Mouse (Mus musculus): ENCODE results near the gene Ndufa4l2.

The Ndufa4l2 gene

GRCm38 (mm10) chr10:127514764-127515163, at the start of gene Ndufa4l2:
Gene Ndufa4l2 (plus strand): TSS chr10:127514967.
- DNase-seq (ENCODE audit: low spot score in 2 of 2) = no peak

GRCm38 (mm10) chr10:127471281-127471988, 43.3 kb upstream of the Ndufa4l2 start:
- no peak for DNase-seq (ENCODE audit: low spot score in 2 of 2)

GRCm38 (mm10) chr10:127472722-127473121, 42.0 kb upstream of the Ndufa4l2 start:
- DNase-seq (ENCODE audit: low spot score in 2 of 2) = no peak

- DNase-seq (ENCODE audit: low spot score in 2 of 2) = no peak
Observed at GRCm38 (mm10) chr10:127475175-127475574, 39.6 kb upstream of the Ndufa4l2 start.

- DNase-seq (ENCODE audit: low spot score in 2 of 2) = no peak
Observed at GRCm38 (mm10) chr10:127476541-127476940, 38.2 kb upstream of the Ndufa4l2 start.

GRCm38 (mm10) chr10:127477301-127477700, 37.5 kb upstream of the Ndufa4l2 start:
- no peak for DNase-seq (ENCODE audit: low spot score in 2 of 2)

- no peak for DNase-seq (ENCODE audit: low spot score in 2 of 2)
Observed at GRCm38 (mm10) chr10:127479131-127479530, 35.6 kb upstream of the Ndufa4l2 start.

- no peak for DNase-seq (ENCODE audit: low spot score in 2 of 2)
Observed at GRCm38 (mm10) chr10:127480833-127481813, 33.6 kb upstream of the Ndufa4l2 start.

- DNase-seq (ENCODE audit: low spot score in 2 of 2) = no peak
Observed at GRCm38 (mm10) chr10:127485235-127485634, 29.5 kb upstream of the Ndufa4l2 start.

GRCm38 (mm10) chr10:127488856-127489255, 25.9 kb upstream of the Ndufa4l2 start:
- no peak for DNase-seq (ENCODE audit: low spot score in 2 of 2)

- no peak for DNase-seq (ENCODE audit: low spot score in 2 of 2)
Observed at GRCm38 (mm10) chr10:127490160-127491127, 24.3 kb upstream of the Ndufa4l2 start.

- no peak for DNase-seq (ENCODE audit: low spot score in 2 of 2)
Observed at GRCm38 (mm10) chr10:127491128-127491512, 23.6 kb upstream of the Ndufa4l2 start.

GRCm38 (mm10) chr10:127492118-127492517, 22.6 kb upstream of the Ndufa4l2 start:
- DNase-seq (ENCODE audit: low spot score in 2 of 2) = no peak

GRCm38 (mm10) chr10:127496156-127496555, 18.6 kb upstream of the Ndufa4l2 start:
- DNase-seq (ENCODE audit: low spot score in 2 of 2) = no peak

- DNase-seq (ENCODE audit: low spot score in 2 of 2) = no peak
Observed at GRCm38 (mm10) chr10:127499516-127499915, 15.3 kb upstream of the Ndufa4l2 start.

GRCm38 (mm10) chr10:127500042-127500441, 14.7 kb upstream of the Ndufa4l2 start:
- DNase-seq (ENCODE audit: low spot score in 2 of 2) = no peak

GRCm38 (mm10) chr10:127500894-127501893, 13.6 kb upstream of the Ndufa4l2 start, which contains the start of gene Stac3:
Gene Stac3 (plus strand): TSS chr10:127501686.
- DNase-seq (ENCODE audit: low spot score in 2 of 2) = no peak

- peak; percentile 78 to 91 for DNase-seq (ENCODE audit: low spot score in 2 of 2)
Observed at GRCm38 (mm10) chr10:127508239-127508638, 6.5 kb upstream of the Ndufa4l2 start.

- peak; percentile 85 to 96 for DNase-seq (ENCODE audit: low spot score in 2 of 2)
Observed at GRCm38 (mm10) chr10:127509051-127509836, 5.5 kb upstream of the Ndufa4l2 start.
